Mouse (Mus musculus) heart, adult 2 months (tissue): ENCODE data around the gene Smpdl3b. TPM values are rescaled to one million over a fixed set of nuclear protein-coding genes. Genes with fewer than 3 reads are reported as not detected.
"Not testable (repeated sequence)": the region's sequence is repeated elsewhere in the genome, so short reads cannot be mapped to it uniquely, and the experiment has no call there.

Experiments
- DNase-seq, 2 experiments: peaks; one replicate each; pipeline ENCODE4 v3.0.0; 2021
- H3K27ac ChIP-seq: fragments of 200-600 bp; 2 replicates; pipeline ENCODE4 v1.8.1; 2022
- H3K27me3 ChIP-seq: fragments of 200-500 bp; 2 replicates; pipeline ENCODE4 v1.6.1; 2012; ENCODE audit warnings: mild to moderate bottlenecking, low read length, inconsistent platforms, mixed read lengths; ENCODE audit not compliant: control insufficient read depth, insufficient read depth
- H3K36me3 ChIP-seq: fragments of 200-500 bp; 2 replicates; pipeline ENCODE4 v1.6.1; 2012; ENCODE audit warnings: low read length, inconsistent platforms; ENCODE audit not compliant: control insufficient read depth, insufficient read depth
- H3K4me1 ChIP-seq: fragments of 200-500 bp; 2 replicates; pipeline ENCODE4 v1.6.1; 2011; ENCODE audit warnings: low read length; ENCODE audit not compliant: control insufficient read depth, insufficient read depth
- H3K4me3 ChIP-seq: fragments of 200-600 bp; 2 replicates; pipeline ENCODE4 v1.8.1; 2022
- H3K79me2 ChIP-seq: fragments of 200-500 bp; replicated peaks from 2 replicates; pipeline ENCODE4 v1.6.1; 2012; ENCODE audit warnings: mild to moderate bottlenecking, inconsistent platforms, low read length, moderate library complexity, mixed read lengths; ENCODE audit not compliant: control insufficient read depth, insufficient read depth
- H3K9ac ChIP-seq: fragments of 200-500 bp; 2 replicates; pipeline ENCODE4 v1.6.1; 2012; ENCODE audit warnings: low read depth, mild to moderate bottlenecking, control low read depth, inconsistent platforms, low read length, mixed read lengths
- CTCF ChIP-seq: fragments of 200-600 bp; IDR thresholded peaks from 2 replicates; pipeline ENCODE4 v1.8.1; 2022; ENCODE audit warnings: antibody characterized with exemption, mild to moderate bottlenecking, moderate library complexity
- EP300 ChIP-seq: fragments of 200-500 bp; IDR thresholded peaks from 2 replicates; pipeline ENCODE4 v1.6.1; 2011; ENCODE audit warnings: low read depth, low read length, control low read depth; ENCODE audit not compliant: insufficient read depth
- POLR2A ChIP-seq: fragments of 200-500 bp; IDR thresholded peaks from 2 replicates; pipeline ENCODE4 v1.6.1; 2011; ENCODE audit warnings: mild to moderate bottlenecking, low read depth, low read length, control low read depth; ENCODE audit not compliant: insufficient read depth
- WGBS: fragments of 180-500 bp; shearing (Covaris S2); methylation state at CpG from one replicate; pipeline ENCODE4 v1.1.7; 2018; 5-methylcytosine and 5-hydroxymethylcytosine counted together
- intact Hi-C: fragments of 180-260 bp; cut with DNase I; formaldehyde crosslinking; loops from one replicate; pipeline ENCODE4 v1.15.1; 2025
- polyA plus RNA-seq: library from polyadenylated mRNA; depleted of rRNA; stranded (reverse); fragments of >200 nt; gene quantifications from 2 replicates; pipeline ENCODE4 v1.2.3, GENCODE M21; 2012
- total RNA-seq, 2 experiments: library from RNA; stranded (reverse); gene quantifications; 2 replicates each; pipeline ENCODE4 v1.2.3; 2021

The Smpdl3b gene
- total and polyA plus RNA-seq, 3 experiments: 0.82 to 1.3 (median 0.86) TPM

GRCm38 (mm10) chr4:132746911-132747517 lies 10.0 kb downstream of the Smpdl3b start:
- no peaks in the 10 kb centered on the region for H3K79me2 ChIP-seq
- TF ChIP-seq CTCF (no peak), EP300 (no peak), POLR2A (no peak)
- 78% methylated on average over 9 of the region's 9 CpGs for WGBS
- intact Hi-C loops: no loop called here
- peak overlapping the region; percentile 84 for H3K27ac ChIP-seq
- peak overlapping the region; percentile 39 for H3K9ac ChIP-seq
- peak overlapping the region; percentile 43 for H3K4me3 ChIP-seq
- DNase-seq: no peak
- H3K27me3 ChIP-seq: no peaks in the 10 kb centered on the region
- no peaks in the 10 kb centered on the region for H3K36me3 ChIP-seq
- H3K4me1 ChIP-seq: peaks cover 5% of the 10 kb centered on the region; the same call in 1 of the 2 replicates

GRCm38 (mm10) chr4:132743992-132744911 lies 12.8 kb downstream of the Smpdl3b start:
- no peaks in the 10 kb centered on the region for H3K79me2 ChIP-seq
- no peak for TF ChIP-seq POLR2A
- TF ChIP-seq CTCF: no peak
- TF ChIP-seq EP300: no peak
- peak in 1 of 2 experiments; percentile 44 for DNase-seq
- no peak overlapping the region for H3K4me3 ChIP-seq
- no peaks in the 10 kb centered on the region for H3K27me3 ChIP-seq
- H3K9ac ChIP-seq: no peak overlapping the region
- H3K27ac ChIP-seq: no peak overlapping the region
- no peaks in the 10 kb centered on the region for H3K36me3 ChIP-seq
- intact Hi-C loops: no loop called here
- WGBS: 26% methylated on average over 11 of the region's 11 CpGs
- H3K4me1 ChIP-seq: peaks cover 5% of the 10 kb centered on the region; the same call in 1 of the 2 replicates

GRCm38 (mm10) chr4:132741491-132741890 lies 15.6 kb downstream of the Smpdl3b start:
- Histone ChIP-seq H3K36me3 (no peaks in the 10 kb centered on the region), H3K27ac (no peak overlapping the region), H3K9ac (no peak overlapping the region), H3K4me1 (0 out of 2 replicates have a peak, but pooled peaks cover 1% of the 10 kb centered on the region), H3K4me3 (no peak overlapping the region), H3K27me3 (no peaks in the 10 kb centered on the region), H3K79me2 (no peaks in the 10 kb centered on the region)
- WGBS: 94% methylated on average over 7 of the region's 7 CpGs
- no peak for TF ChIP-seq POLR2A
- TF ChIP-seq CTCF: no peak
- no peak for TF ChIP-seq EP300
- DNase-seq: no peak
- intact Hi-C loops: no loop called here

GRCm38 (mm10) chr4:132737154-132737553 lies 19.9 kb downstream of the Smpdl3b start:
- H3K79me2 ChIP-seq, H3K27me3 ChIP-seq, H3K4me3 ChIP-seq, DNase-seq, H3K27ac ChIP-seq, H3K9ac ChIP-seq, H3K36me3 ChIP-seq, intact Hi-C loops, H3K4me1 ChIP-seq: not testable (repeated sequence)
- WGBS: 89% methylated on average over 9 of the region's 9 CpGs

GRCm38 (mm10) chr4:132735894-132736293 lies 21.2 kb downstream of the Smpdl3b start:
- intact Hi-C loops: no loop called here
- Histone ChIP-seq H3K79me2 (no peaks in the 10 kb centered on the region), H3K27ac (no peak overlapping the region), H3K36me3 (no peaks in the 10 kb centered on the region), H3K9ac (no peak overlapping the region), H3K27me3 (no peaks in the 10 kb centered on the region), H3K4me3 (no peak overlapping the region), H3K4me1 (peaks cover 3% of the 10 kb centered on the region; the same call in 1 of the 2 replicates)
- WGBS: 54% methylated on average over 3 of the region's 3 CpGs
- no peak for TF ChIP-seq CTCF
- no peak for TF ChIP-seq POLR2A
- no peak for TF ChIP-seq EP300
- DNase-seq: no peak

GRCm38 (mm10) chr4:132735389-132735788 lies 21.7 kb downstream of the Smpdl3b start:
- 72% methylated on average over 2 of the region's 2 CpGs for WGBS
- TF ChIP-seq CTCF (no peak), POLR2A (no peak), EP300 (no peak)
- intact Hi-C loops: no loop called here

More at GRCm38 (mm10) chr4:132735389-132735788, 21.7 kb downstream of the Smpdl3b start:
- H3K4me1 ChIP-seq: peaks cover 3% of the 10 kb centered on the region; the same call in 1 of the 2 replicates
- DNase-seq: no peak
- no peaks in the 10 kb centered on the region for H3K36me3 ChIP-seq
- H3K4me3 ChIP-seq: no peak overlapping the region
- H3K79me2 ChIP-seq: no peaks in the 10 kb centered on the region
- H3K9ac ChIP-seq: no peak overlapping the region
- no peak overlapping the region for H3K27ac ChIP-seq
- no peaks in the 10 kb centered on the region for H3K27me3 ChIP-seq
